Mouse (Mus musculus): ENCODE data around the gene Cass4.
A peak's percentile ranks its signal among the peaks of the same experiment; 100 is the strongest.

Gene Cass4

GRCm38 (mm10) chr2:172439843-172440639 lies 46.4 kb downstream of the Cass4 start, which contains the start of gene Rtf2:
Rtf2 (plus strand) TSS chr2:172440556.
- DNase-seq (ENCODE audit: low read depth, low spot score) = peak; percentile 99

GRCm38 (mm10) chr2:172440640-172441005 lies 47.0 kb downstream of the Cass4 start:
- DNase-seq (ENCODE audit: low read depth, low spot score) = no peak

- no peak for DNase-seq (ENCODE audit: low read depth, low spot score)
These were observed 47.6 kb downstream of the Cass4 start for GRCm38 (mm10) chr2:172441176-172441575.

GRCm38 (mm10) chr2:172445617-172446016 lies 52.0 kb downstream of the Cass4 start:
- no peak for DNase-seq (ENCODE audit: low read depth, low spot score)

- DNase-seq (ENCODE audit: low read depth, low spot score) = no peak
These were observed 53.7 kb downstream of the Cass4 start for GRCm38 (mm10) chr2:172447317-172447716.

GRCm38 (mm10) chr2:172448329-172448728 lies 54.7 kb downstream of the Cass4 start:
- no peak for DNase-seq (ENCODE audit: low read depth, low spot score)

- no peak for DNase-seq (ENCODE audit: low read depth, low spot score)
These were observed 57.0 kb downstream of the Cass4 start for GRCm38 (mm10) chr2:172450640-172451039.

GRCm38 (mm10) chr2:172452031-172452430 lies 58.4 kb downstream of the Cass4 start:
- no peak for DNase-seq (ENCODE audit: low read depth, low spot score)

GRCm38 (mm10) chr2:172452458-172452857 lies 58.9 kb downstream of the Cass4 start:
- no peak for DNase-seq (ENCODE audit: low read depth, low spot score)

GRCm38 (mm10) chr2:172458496-172458895 lies 64.9 kb downstream of the Cass4 start, which contains the start of gene Gcnt7:
Gcnt7 (minus strand) TSS chr2:172458596.
- DNase-seq (ENCODE audit: low read depth, low spot score) = no peak

GRCm38 (mm10) chr2:172460647-172461046 lies 67.1 kb downstream of the Cass4 start:
- DNase-seq (ENCODE audit: low read depth, low spot score) = no peak

GRCm38 (mm10) chr2:172462813-172463212 lies 69.2 kb downstream of the Cass4 start:
- no peak for DNase-seq (ENCODE audit: low read depth, low spot score)

GRCm38 (mm10) chr2:172466427-172467132 lies 73.0 kb downstream of the Cass4 start:
- DNase-seq (ENCODE audit: low read depth, low spot score) = no peak

- DNase-seq (ENCODE audit: low read depth, low spot score) = no peak
These were observed 73.6 kb downstream of the Cass4 start for GRCm38 (mm10) chr2:172467206-172467605.

GRCm38 (mm10) chr2:172468346-172468819 lies 74.8 kb downstream of the Cass4 start:
- DNase-seq (ENCODE audit: low read depth, low spot score) = no peak

GRCm38 (mm10) chr2:172472318-172472717 lies 78.7 kb downstream of the Cass4 start, which contains the start of gene Fam209:
Fam209 (plus strand) TSS chr2:172472520.
- DNase-seq (ENCODE audit: low read depth, low spot score) = no peak

- no peak for DNase-seq (ENCODE audit: low read depth, low spot score)
These were observed 80.0 kb downstream of the Cass4 start for GRCm38 (mm10) chr2:172473591-172473990.

GRCm38 (mm10) chr2:172474970-172475369 lies 81.4 kb downstream of the Cass4 start:
- peak; percentile 29 for DNase-seq (ENCODE audit: low read depth, low spot score)

- no peak for DNase-seq (ENCODE audit: low read depth, low spot score)
These were observed 83.2 kb downstream of the Cass4 start for GRCm38 (mm10) chr2:172476707-172477260.

GRCm38 (mm10) chr2:172477350-172477749 lies 83.8 kb downstream of the Cass4 start:
- no peak for DNase-seq (ENCODE audit: low read depth, low spot score)

GRCm38 (mm10) chr2:172477860-172478259 lies 84.3 kb downstream of the Cass4 start:
- peak; percentile 80 for DNase-seq (ENCODE audit: low read depth, low spot score)

- DNase-seq (ENCODE audit: low read depth, low spot score) = no peak
These were observed 86.7 kb downstream of the Cass4 start for GRCm38 (mm10) chr2:172480296-172480695.

All from mesoderm, embryonic 11.5 days (tissue).